Mouse (Mus musculus) hindbrain, embryonic 14.5 days (tissue): ENCODE measurements around the gene Zfp423. TPM values are rescaled to one million over a fixed set of nuclear protein-coding genes. Genes with fewer than 3 reads are reported as not detected.
A peak's percentile ranks its signal among the peaks of the same experiment; 100 is the strongest.

ENCODE experiments used
- ATAC-seq: fragments of 200-750 bp; cut with Nextera tagmentation; 2 replicates; pipeline ENCODE4 v1.8.0; 2017; ENCODE audit warnings: moderate number of reproducible peaks, mild to moderate bottlenecking, moderate TSS enrichment, moderate library complexity; ENCODE audit not compliant: low FRiP score
- DNase-seq: peaks from one replicate; pipeline ENCODE4 v3.0.0-alpha.2; 2015; ENCODE audit warnings: low spot score
- H3K27ac ChIP-seq: fragments of 300-500 bp; sonication (generic); 2 replicates; pipeline ENCODE4 v1.5.1; 2014; ENCODE audit warnings: mild to moderate bottlenecking, moderate library complexity
- H3K27me3 ChIP-seq: fragments of 300-500 bp; sonication (generic); 2 replicates; pipeline ENCODE4 v1.6.1; 2014; ENCODE audit warnings: mild to moderate bottlenecking, low read length, mixed read lengths; ENCODE audit not compliant: control insufficient read depth, insufficient read depth
- H3K36me3 ChIP-seq: fragments of 300-500 bp; sonication (generic); replicated peaks from 2 replicates; pipeline ENCODE4 v1.6.1; 2014; ENCODE audit not compliant: control insufficient read depth, insufficient read depth
- H3K4me1 ChIP-seq: fragments of 300-500 bp; sonication (generic); replicated peaks from 2 replicates; pipeline ENCODE4 v1.6.1; 2014; ENCODE audit warnings: antibody characterized with exemption, low read length, mixed read lengths; ENCODE audit not compliant: control insufficient read depth, insufficient read depth
- H3K4me2 ChIP-seq: fragments of 300-500 bp; sonication (generic); replicated peaks from 2 replicates; pipeline ENCODE4 v1.6.1; 2014; ENCODE audit warnings: mild to moderate bottlenecking, moderate library complexity
- H3K4me3 ChIP-seq: fragments of 300-500 bp; sonication (generic); replicated peaks from 2 replicates; pipeline ENCODE4 v1.5.1; 2014; ENCODE audit warnings: mild to moderate bottlenecking, low read length
- H3K9ac ChIP-seq: fragments of 300-500 bp; sonication (generic); 2 replicates; pipeline ENCODE4 v1.6.1; 2014
- H3K9me3 ChIP-seq: fragments of 300-500 bp; sonication (generic); 2 replicates; pipeline ENCODE4 v1.6.1; 2016; ENCODE audit warnings: low read length; ENCODE audit not compliant: control insufficient read depth
- WGBS: fragments of 180-500 bp; shearing (Covaris S2); extraction: QIAGEN DNeasy Blood & Tissue Kit; methylation state at CpG from one replicate; pipeline ENCODE4 v1.1.7; 2014; 5-methylcytosine and 5-hydroxymethylcytosine counted together
- polyA plus RNA-seq: library from polyadenylated mRNA; unstranded; fragments of >200 nt; fragmentation: Nextera tagmentation; extraction: Ambion mirVana; gene quantifications from 2 replicates; pipeline ENCODE4 v1.2.1, GENCODE M21; 2014

Zfp423 gene
- polyA plus RNA-seq, 1 experiment from 2014 or later, result 42.3 TPM

DNA sequence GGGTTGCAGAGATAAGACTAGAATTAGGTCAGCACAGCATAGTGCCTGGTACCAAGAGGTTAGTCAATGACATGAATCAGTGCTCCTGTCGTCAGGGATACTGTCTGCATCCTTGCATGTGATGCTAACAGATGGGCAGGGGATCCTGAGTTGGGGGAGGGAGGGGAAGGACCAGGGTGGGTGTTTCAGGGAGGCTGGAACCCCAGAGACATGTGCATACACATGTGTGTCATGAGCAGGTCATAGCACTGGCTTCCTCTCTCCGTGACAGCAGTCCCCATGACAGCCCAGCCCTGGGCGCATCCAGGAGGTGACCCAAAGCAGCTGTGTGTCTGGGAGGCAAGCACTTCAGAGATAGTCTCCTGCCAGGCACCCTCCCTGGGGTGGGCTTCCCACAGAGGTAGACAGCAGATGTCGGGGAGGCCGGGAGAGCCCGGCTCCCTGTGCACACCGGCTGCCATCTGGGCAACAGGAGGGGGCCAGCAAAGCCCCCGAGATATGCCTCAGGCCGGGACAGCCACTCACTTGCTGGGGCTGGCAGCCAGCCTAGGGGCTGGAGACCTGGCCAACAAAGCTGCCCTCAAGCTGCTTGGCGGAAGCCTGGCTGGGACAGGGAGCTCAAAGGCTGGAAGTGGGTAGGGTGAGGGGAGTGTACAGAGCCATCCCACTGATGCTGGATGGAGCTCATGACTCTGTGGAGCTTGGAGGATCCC is 272.3 kb downstream of the Zfp423 start:
- Histone ChIP-seq H3K4me1 (peaks cover 69% of the 10 kb centered on the region), H3K27me3 (no peaks in the 10 kb centered on the region), H3K4me3 (no peak overlapping the region), H3K27ac (peak overlapping the region; percentile 70), H3K9ac (0 out of 2 replicates have a peak overlapping the region, but pooled peaks have one; percentile 16), H3K9me3 (no peaks in the 10 kb centered on the region), H3K36me3 (no peaks in the 10 kb centered on the region), H3K4me2 (no peak overlapping the region)
- no peak for DNase-seq
- 26% methylated on average over 10 of the region's 10 CpGs for WGBS
- peak; percentile 38; the same call in 1 of the 2 replicates for ATAC-seq

GRCm38 (mm10) chr8:87686026-87686425 is 273.4 kb downstream of the Zfp423 start:
- Histone ChIP-seq H3K9ac (no peak overlapping the region), H3K4me2 (no peak overlapping the region), H3K4me1 (peaks cover 58% of the 10 kb centered on the region), H3K4me3 (no peak overlapping the region), H3K27me3 (no peaks in the 10 kb centered on the region), H3K9me3 (no peaks in the 10 kb centered on the region), H3K27ac (peak overlapping the region; percentile 40; the same call in 1 of the 2 replicates), H3K36me3 (no peaks in the 10 kb centered on the region)
- no peak for DNase-seq
- ATAC-seq, result no peak
- WGBS, result 50% methylated on average over 3 of the region's 3 CpGs

DNA sequence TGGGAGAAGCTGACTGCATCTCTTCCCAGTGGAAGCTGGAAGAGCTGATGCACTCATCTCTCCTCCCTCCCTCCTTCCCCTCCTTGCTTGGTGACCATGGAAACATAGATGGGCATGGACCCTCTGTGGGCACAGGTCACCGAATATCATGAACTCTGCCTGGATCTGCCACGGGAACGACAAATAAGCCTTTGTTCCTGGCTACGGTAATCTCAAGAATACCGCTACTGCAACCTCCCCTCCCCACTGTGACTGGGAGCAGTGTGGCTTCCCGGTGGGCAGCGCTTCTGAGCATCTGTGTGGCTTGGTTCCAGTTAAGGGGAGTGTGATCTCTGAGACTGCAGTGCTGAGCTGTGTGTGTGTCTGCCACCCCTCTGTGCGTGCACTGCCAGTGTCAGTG is 274.0 kb downstream of the Zfp423 start:
- Histone ChIP-seq H3K4me3 (no peak overlapping the region), H3K36me3 (peaks cover 5% of the 10 kb centered on the region; the same call in 1 of the 2 replicates), H3K4me1 (peaks cover 52% of the 10 kb centered on the region), H3K4me2 (no peak overlapping the region), H3K27ac (peak overlapping the region; percentile 40; the same call in 1 of the 2 replicates), H3K27me3 (no peaks in the 10 kb centered on the region), H3K9me3 (no peaks in the 10 kb centered on the region), H3K9ac (0 out of 2 replicates have a peak overlapping the region, but pooled peaks have one; percentile 31)
- no peak for ATAC-seq
- DNase-seq, result no peak
- WGBS, result 14% methylated on average over 8 of the region's 8 CpGs

- H3K27ac ChIP-seq, result no peak overlapping the region
- no peak for ATAC-seq
- WGBS, result 87% methylated on average over 3 of the region's 3 CpGs
- DNase-seq, result no peak
- peaks cover 20% of the 10 kb centered on the region for H3K4me1 ChIP-seq
- H3K36me3 ChIP-seq, result peaks cover 6% of the 10 kb centered on the region; the same call in 1 of the 2 replicates
- no peak overlapping the region for H3K4me2 ChIP-seq
- H3K27me3 ChIP-seq, result no peaks in the 10 kb centered on the region
- H3K9ac ChIP-seq, result no peak overlapping the region
- H3K9me3 ChIP-seq, result no peaks in the 10 kb centered on the region
- H3K4me3 ChIP-seq, result no peak overlapping the region
These were observed 277.3 kb downstream of the Zfp423 start for GRCm38 (mm10) chr8:87682066-87682465.

GRCm38 (mm10) chr8:87680034-87680433 is 279.4 kb downstream of the Zfp423 start:
- Histone ChIP-seq H3K27me3 (no peaks in the 10 kb centered on the region), H3K4me3 (no peak overlapping the region), H3K36me3 (peaks cover 6% of the 10 kb centered on the region; the same call in 1 of the 2 replicates), H3K4me1 (peaks cover 16% of the 10 kb centered on the region), H3K4me2 (no peak overlapping the region), H3K27ac (no peak overlapping the region), H3K9me3 (no peaks in the 10 kb centered on the region), H3K9ac (no peak overlapping the region)
- DNase-seq (no peak), ATAC-seq (no peak)
- 68% methylated on average over 3 of the region's 3 CpGs for WGBS

DNA sequence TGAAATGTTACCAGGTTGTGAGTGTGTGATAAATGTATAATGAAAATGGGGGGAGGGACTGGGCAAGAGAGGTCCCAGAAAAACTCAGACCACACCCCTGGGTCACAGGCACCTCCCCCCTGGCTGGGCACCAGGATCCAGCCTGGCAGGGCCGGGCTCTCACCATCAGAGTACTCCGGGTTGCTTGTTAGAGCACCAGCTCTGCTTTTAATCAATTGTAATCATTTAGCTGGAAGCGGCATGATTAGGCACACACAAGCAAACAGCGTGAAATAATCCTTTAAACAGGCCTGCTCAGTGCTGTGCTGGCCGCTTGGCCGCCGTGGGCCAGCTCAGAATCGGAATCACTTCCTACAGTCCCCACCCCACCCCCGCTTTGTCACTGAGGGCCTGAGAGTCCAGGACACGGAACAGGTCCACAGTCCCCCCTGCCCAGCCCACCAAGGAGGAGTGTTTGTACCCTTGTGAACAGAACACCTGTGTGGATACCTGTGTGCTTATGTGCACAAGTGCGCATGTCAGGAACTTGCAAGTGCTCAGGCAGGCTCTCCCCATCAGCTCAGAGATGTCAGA is 279.9 kb downstream of the Zfp423 start:
- DNase-seq (no peak), ATAC-seq (peak; percentile 19; the same call in 1 of the 2 replicates)
- Histone ChIP-seq H3K9me3 (no peaks in the 10 kb centered on the region), H3K4me1 (peaks cover 16% of the 10 kb centered on the region), H3K4me2 (no peak overlapping the region), H3K27me3 (no peaks in the 10 kb centered on the region), H3K4me3 (no peak overlapping the region), H3K27ac (no peak overlapping the region), H3K36me3 (peaks cover 6% of the 10 kb centered on the region; the same call in 1 of the 2 replicates), H3K9ac (no peak overlapping the region)
- WGBS, result 73% methylated on average over 11 of the region's 11 CpGs

- Histone ChIP-seq H3K9ac (no peak overlapping the region), H3K4me1 (peaks cover 25% of the 10 kb centered on the region), H3K9me3 (no peaks in the 10 kb centered on the region), H3K4me2 (0 out of 2 replicates have a peak overlapping the region, but pooled peaks have one; percentile 2), H3K27ac (peak overlapping the region; percentile 71), H3K36me3 (peaks cover 1% of the 10 kb centered on the region; the same call in 1 of the 2 replicates), H3K27me3 (no peaks in the 10 kb centered on the region), H3K4me3 (no peak overlapping the region)
- ATAC-seq (peak; percentile 81), DNase-seq (peak; percentile 69)
- WGBS, result 31% methylated on average over 9 of the region's 9 CpGs
These were observed 284.0 kb downstream of the Zfp423 start for GRCm38 (mm10) chr8:87675411-87675810.

DNA sequence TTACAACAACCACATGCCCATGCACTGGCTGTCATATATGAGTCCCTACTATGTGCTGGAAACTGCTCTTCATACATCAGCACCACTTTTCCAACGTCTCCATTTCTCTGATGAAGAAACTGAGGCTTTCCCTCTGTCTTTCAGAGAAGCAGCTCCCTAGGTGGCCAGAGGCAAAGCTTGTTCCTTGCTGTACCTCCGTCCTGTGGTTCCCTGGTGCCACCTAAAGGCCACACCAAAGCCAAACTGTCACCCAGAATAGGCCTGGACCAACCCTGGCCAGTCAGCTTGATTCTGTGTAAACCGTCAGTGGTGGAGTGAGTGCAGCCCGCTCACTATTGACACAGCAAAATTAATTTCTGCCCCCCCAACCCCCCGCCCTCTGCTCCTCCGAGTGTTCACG is 285.2 kb downstream of the Zfp423 start:
- WGBS, result 51% methylated on average over 7 of the region's 7 CpGs
- H3K9ac ChIP-seq, result no peak overlapping the region
- ATAC-seq (0 out of 2 replicates have a peak, but pooled peaks have one; percentile 17), DNase-seq (no peak)
- no peaks in the 10 kb centered on the region for H3K9me3 ChIP-seq
- H3K27ac ChIP-seq, result peak overlapping the region; percentile 71; the same call in 1 of the 2 replicates
- H3K4me1 ChIP-seq, result peaks cover 27% of the 10 kb centered on the region
- no peaks in the 10 kb centered on the region for H3K36me3 ChIP-seq
- H3K27me3 ChIP-seq, result no peaks in the 10 kb centered on the region
- H3K4me3 ChIP-seq, result no peak overlapping the region
- H3K4me2 ChIP-seq, result no peak overlapping the region

- no peaks in the 10 kb centered on the region for H3K27me3 ChIP-seq
- H3K4me1 ChIP-seq, result peaks cover 46% of the 10 kb centered on the region
- H3K4me2 ChIP-seq, result no peak overlapping the region
- no peaks in the 10 kb centered on the region for H3K9me3 ChIP-seq
- H3K36me3 ChIP-seq, result no peaks in the 10 kb centered on the region
- H3K27ac ChIP-seq, result peak overlapping the region; percentile 60; the same call in 1 of the 2 replicates
- 62% methylated on average over 2 of the region's 2 CpGs for WGBS
- H3K4me3 ChIP-seq, result no peak overlapping the region
- DNase-seq (no peak), ATAC-seq (no peak)
- H3K9ac ChIP-seq, result no peak overlapping the region
These were observed 287.2 kb downstream of the Zfp423 start for GRCm38 (mm10) chr8:87672214-87672613.
